Mouse (Mus musculus) small intestine, adult 2 months (tissue): ENCODE data around the gene Fam168a.

Source experiments
- CTCF ChIP-seq: fragments of 200-500 bp; IDR thresholded peaks from 2 replicates; pipeline ENCODE4 v1.5.1; 2012; ENCODE audit warnings: low read depth, mild to moderate bottlenecking, control low read depth, inconsistent platforms, low read length, moderate library complexity, mixed read lengths; ENCODE audit not compliant: insufficient replicate concordance, insufficient read length; ENCODE audit errors: extremely low read depth
- POLR2A ChIP-seq: fragments of 200-500 bp; IDR thresholded peaks from 2 replicates; pipeline ENCODE4 v1.6.1; 2012; ENCODE audit warnings: low read depth, mild to moderate bottlenecking, control low read depth, inconsistent platforms, low read length, moderate library complexity

- no peak for TF ChIP-seq CTCF
- TF ChIP-seq POLR2A: no peak
Observed at GRCm38 (mm10) chr7:100788291-100788690, 81.9 kb downstream of the Fam168a start.
